Mouse (Mus musculus): ENCODE measurements at regions not wholly inside any gene's neighbourhood (a gene's known extent, or its start where the extent isn't known, plus 50 kb on each side); places are given as distances from the start of the nearest gene placed in this dataset.

DNA sequence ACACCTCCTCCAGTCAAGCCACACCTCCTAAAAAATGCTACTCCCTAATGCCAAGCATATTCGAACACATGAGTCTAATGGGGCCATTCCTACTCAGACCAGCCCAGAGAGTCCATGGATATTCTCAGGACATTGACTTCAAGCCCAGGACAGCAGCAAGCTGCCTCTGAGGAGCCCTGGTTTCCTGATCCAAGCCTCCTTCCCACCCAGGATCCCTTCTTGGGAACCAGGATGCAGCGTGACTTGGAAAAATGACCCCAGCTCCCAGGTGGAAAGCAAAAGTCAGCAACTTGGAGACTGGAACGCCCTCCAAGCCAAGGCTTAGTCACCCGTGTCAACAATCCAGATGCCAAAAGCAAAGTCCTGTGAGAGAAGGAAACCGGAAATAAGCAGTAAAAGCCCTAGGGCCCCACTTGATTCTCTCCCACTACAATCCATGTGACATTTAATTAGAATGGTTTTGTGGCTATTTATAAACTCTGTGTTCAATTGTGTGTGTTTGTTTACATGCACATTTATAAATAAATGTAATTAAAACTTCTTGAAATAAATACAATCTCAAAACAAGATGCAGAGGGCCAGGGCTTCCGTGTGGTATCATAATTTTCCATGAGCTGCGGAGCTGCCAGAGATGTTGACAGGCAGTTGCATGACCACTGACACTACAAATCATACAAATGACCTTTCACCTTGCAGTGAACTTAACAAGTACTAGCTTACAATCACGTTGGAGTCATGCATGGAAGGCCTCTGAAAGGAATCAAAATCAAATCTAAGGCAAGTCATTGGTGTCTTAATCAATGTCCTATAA lies 227.2 kb downstream of the Tgfb2 start:
- TF ChIP-seq CTCF (IDR thresholded peaks at IDR 0.05; ENCODE audit: borderline replicate concordance, insufficient read depth, low read length) = no peak
- TF ChIP-seq POLR2A (IDR thresholded peaks at IDR 0.05; ENCODE audit: low read depth, low read length) = no peak

All from embryonic fibroblast, embryonic 13.5 days (primary cell).